Mouse (Mus musculus) hematopoietic multipotent progenitor cell, adult 10-12 weeks (in vitro differentiated cells): Measurements from ENCODE around the gene Mcpt4. TPM values are rescaled to one million over a fixed set of nuclear protein-coding genes. Genes with fewer than 3 reads are reported as not detected.

Experiments used
- polyA plus RNA-seq: library from polyadenylated mRNA; stranded (reverse); fragments of >175 nt; gene quantifications from 2 replicates; pipeline ENCODE4 v1.2.3, GENCODE M21; 2012; ENCODE audit warnings: low replicate concordance

Gene Mcpt4
- 11.9 TPM in 1 of 2 replicates, not detected in the other for polyA plus RNA-seq

GRCm38 (mm10) chr14:56062213-56062612 lies at the start of gene Mcpt4:
Gene Mcpt4 (minus strand): TSS chr14:56062313.

GRCm38 (mm10) chr14:56102386-56102785 lies 40.3 kb upstream of the Mcpt4 start, which contains the start of gene Ctsg:
Gene Ctsg (minus strand): TSS chr14:56102574.

DNA sequence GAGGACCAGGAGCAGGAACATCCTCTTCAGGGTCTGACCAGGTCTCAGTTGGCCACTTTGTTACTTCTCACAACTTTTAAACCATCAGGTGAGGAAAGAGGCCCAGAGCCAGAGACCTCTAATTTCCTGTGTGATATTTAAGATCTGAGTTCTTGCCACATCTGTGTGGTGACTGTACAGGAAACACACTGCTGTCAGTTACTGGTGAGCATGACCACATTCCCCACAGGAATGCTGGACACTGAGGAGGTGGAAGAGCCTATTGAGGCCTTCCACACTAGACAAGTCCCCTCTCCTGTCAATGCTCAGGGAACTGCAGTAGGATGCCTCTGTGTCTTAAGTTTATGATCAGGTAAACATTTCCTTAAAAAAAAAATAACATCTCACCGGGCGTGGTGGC lies 23.1 kb upstream of the Mcpt4 start, which contains the start of gene Mcpt8:
TSS of gene Mcpt8 (minus strand) at position 107 of the 400 bp plus-strand sequence.

DNA sequence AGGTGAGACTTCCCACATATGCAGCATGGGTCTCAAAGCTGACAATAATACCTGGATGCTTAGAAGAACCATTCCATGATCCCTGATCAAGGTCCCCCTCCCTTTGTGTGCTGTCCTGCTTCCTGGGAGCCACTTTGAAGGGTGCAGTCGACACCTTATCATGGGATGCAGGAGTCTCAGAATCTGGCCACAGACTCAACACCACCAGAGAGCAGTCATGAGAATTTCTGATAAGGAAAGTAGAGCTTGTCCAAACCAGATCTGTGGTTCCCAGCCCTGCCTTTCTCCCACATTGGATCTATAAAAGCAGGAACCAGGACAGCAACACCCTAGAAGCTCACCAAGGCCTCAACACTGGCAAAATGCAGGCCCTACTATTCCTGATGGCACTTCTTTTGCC lies 20.3 kb downstream of the Mcpt4 start, which contains the start of gene Mcpt2:
TSS of gene Mcpt2 (plus strand) at position 250 of the 400 bp plus-strand sequence.

GRCm38 (mm10) chr14:56030395-56030794 lies 31.7 kb downstream of the Mcpt4 start, which contains the start of gene Mcpt9:
Gene Mcpt9 (minus strand): TSS chr14:56030495.

DNA sequence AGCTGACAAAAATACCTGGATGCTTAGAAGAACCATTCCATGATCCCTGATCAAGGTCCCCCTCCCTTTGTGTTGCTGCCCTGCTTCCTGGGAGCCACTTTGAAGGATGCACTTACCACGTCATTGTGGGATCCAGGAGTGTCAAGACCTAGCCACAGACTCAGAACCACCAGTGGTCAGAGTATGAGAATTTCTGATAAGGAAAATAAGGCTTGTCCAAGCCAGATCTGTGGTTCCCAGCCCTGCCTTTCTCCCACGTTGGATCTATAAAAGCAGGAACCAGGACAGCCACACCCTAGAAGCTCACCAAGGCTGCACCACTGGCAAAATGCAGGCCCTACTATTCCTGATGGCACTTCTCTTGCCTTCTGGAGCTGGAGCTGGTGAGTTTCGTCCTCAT lies 44.4 kb downstream of the Mcpt4 start, which contains the start of gene Mcpt1:
TSS of gene Mcpt1 (plus strand) at position 301 of the 400 bp plus-strand sequence.

Other genes with a start within 250 kb of the Mcpt4 start
- gene Nfatc4, start 239.2 kb downstream of the Mcpt4 start, polyA plus RNA-seq, result 0.08 and 0.16 TPM in 2 replicates
- 0.58 and 0.74 TPM in 2 replicates for gene Nynrin, start 208.3 kb downstream of the Mcpt4 start, polyA plus RNA-seq
- 0.03 and 0.25 TPM in 2 replicates for gene Cbln3, start 177.9 kb downstream of the Mcpt4 start, polyA plus RNA-seq
- 32.4 and 55.4 TPM in 2 replicates for gene Khnyn, start 177.4 kb downstream of the Mcpt4 start, polyA plus RNA-seq
- 13.1 and 24.5 TPM in 2 replicates for gene Sdr39u1, start 162.0 kb downstream of the Mcpt4 start, polyA plus RNA-seq
- 0.73 and 2.0 TPM in 2 replicates for gene Cma1, start 117.6 kb downstream of the Mcpt4 start, polyA plus RNA-seq
- not detected in 2 replicates for gene Cma2, start 111.3 kb downstream of the Mcpt4 start, polyA plus RNA-seq
- 0.82 TPM in 1 of 2 replicates, not detected in the other for gene Mcpt1, start 44.3 kb downstream of the Mcpt4 start, polyA plus RNA-seq
- not detected in 2 replicates for gene Mcpt9, start 31.8 kb downstream of the Mcpt4 start, polyA plus RNA-seq
- 0.11 TPM in 1 of 2 replicates, not detected in the other for gene Mcpt2, start 20.3 kb downstream of the Mcpt4 start, polyA plus RNA-seq
- gene Mcpt8, start 23.0 kb upstream of the Mcpt4 start, polyA plus RNA-seq, result 0.50 and 1.1 TPM in 2 replicates
- 1.4 and 2.0 TPM in 2 replicates for gene Ctsg, start 40.3 kb upstream of the Mcpt4 start, polyA plus RNA-seq
- gene Gzme, start 58.3 kb upstream of the Mcpt4 start, polyA plus RNA-seq, result not detected in 2 replicates
- not detected in 2 replicates for gene Gzmd, start 70.3 kb upstream of the Mcpt4 start, polyA plus RNA-seq
- gene Gzmg, start 97.3 kb upstream of the Mcpt4 start, polyA plus RNA-seq, result not detected in 2 replicates
- gene Gzmn, start 112.3 kb upstream of the Mcpt4 start, polyA plus RNA-seq, result not detected in 2 replicates
- not detected in 2 replicates for gene Gzmf, start 149.1 kb upstream of the Mcpt4 start, polyA plus RNA-seq
- gene Gzmc, start 172.3 kb upstream of the Mcpt4 start, polyA plus RNA-seq, result not detected in 2 replicates
- gene Gzmb, start 199.9 kb upstream of the Mcpt4 start, polyA plus RNA-seq, result 1.8 and 3.8 TPM in 2 replicates